Mouse (Mus musculus) Patski (cell line): ENCODE results near the gene Zfp771. TPM values are rescaled to one million over a fixed set of nuclear protein-coding genes. Genes with fewer than 3 reads are reported as not detected.
A peak's percentile ranks its signal among the peaks of the same experiment; 100 is the strongest.

ENCODE experiments used
- ATAC-seq: fragments of 100-300 bp; one replicate; pipeline ENCODE4 v1.8.0; 2021
- CTCF ChIA-PET: fragments of 350-600 bp; sonication (Branson Sonifier 250); formaldehyde crosslinking; loops from one replicate; lab custom pipeline; 2022; ENCODE audit warnings: inconsistent platforms; lab: Charles Lee
- POLR2A ChIA-PET: fragments of 350-600 bp; sonication (Branson Sonifier 250); formaldehyde crosslinking; loops from one replicate; lab custom pipeline; 2022; ENCODE audit warnings: antibody characterized with exemption, inconsistent platforms; lab: Charles Lee
- DNase-seq: peaks from one replicate; pipeline ENCODE4 v3.0.0-alpha.2; 2011; ENCODE audit warnings: low read depth, low spot score
- H3K27me3 ChIP-seq: fragments of 371-371 bp; one replicate; pipeline ENCODE4 v1.5.1; 2021
- CTCF ChIP-seq: fragments of 100-300 bp; IDR thresholded peaks from one replicate; pipeline ENCODE4 v1.5.1; 2021
- in situ Hi-C: fragments of 300-500 bp; cut with MboI; formaldehyde crosslinking; loops from 3 replicates; pipeline ENCODE4 v1.11.1; 2018; ENCODE audit warnings: low pct_unique_long_range_greater_than_20kb, mixed read lengths
- polyA plus RNA-seq: library from polyadenylated mRNA; unstranded; gene quantifications from one replicate; pipeline ENCODE4 v1.2.3, GENCODE M21; 2021

Gene Zfp771
- polyA plus RNA-seq, 1 experiment from 2014 or later: 45.1 TPM

DNA sequence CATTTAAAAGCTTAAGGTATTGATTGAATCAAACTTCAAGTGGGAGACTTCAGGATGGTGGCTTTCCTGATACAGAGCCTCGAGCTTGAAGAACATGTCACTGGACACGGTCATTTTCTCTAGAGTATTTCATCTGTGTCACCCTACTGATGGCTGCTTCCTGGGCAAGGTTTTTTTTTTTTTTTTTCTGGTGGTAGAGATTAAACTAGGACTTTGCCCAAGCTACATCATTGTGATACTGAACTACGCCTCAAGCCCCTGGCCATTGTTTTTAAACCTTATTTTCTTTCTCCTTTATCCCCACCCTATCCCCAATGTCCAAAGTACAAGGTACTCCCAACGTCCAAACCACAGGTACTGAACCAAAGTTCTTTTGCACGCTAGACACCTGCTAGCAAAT lies 26.6 kb downstream of the Zfp771 start:
- in situ Hi-C loops: no loop called here
- H3K27me3 ChIP-seq: no peaks in the 10 kb centered on the region
- TF ChIP-seq CTCF: no peak
- DNase-seq (no peak), ATAC-seq (no peak)
- ChIA-PET POLR2A (interaction anchor here (0.6 to 1.7 kb wide), 2 partner anchors 16 to 212 kb away, joined by 3 to 4 read pairs; no protein-coding TSS in a partner anchor), CTCF (interaction anchor here (0.7 to 1.7 kb wide), 2 partner anchors 8 to 10 kb away, joined by 3 to 5 read pairs; partner anchors contain the start of gene Dctpp1)

DNA sequence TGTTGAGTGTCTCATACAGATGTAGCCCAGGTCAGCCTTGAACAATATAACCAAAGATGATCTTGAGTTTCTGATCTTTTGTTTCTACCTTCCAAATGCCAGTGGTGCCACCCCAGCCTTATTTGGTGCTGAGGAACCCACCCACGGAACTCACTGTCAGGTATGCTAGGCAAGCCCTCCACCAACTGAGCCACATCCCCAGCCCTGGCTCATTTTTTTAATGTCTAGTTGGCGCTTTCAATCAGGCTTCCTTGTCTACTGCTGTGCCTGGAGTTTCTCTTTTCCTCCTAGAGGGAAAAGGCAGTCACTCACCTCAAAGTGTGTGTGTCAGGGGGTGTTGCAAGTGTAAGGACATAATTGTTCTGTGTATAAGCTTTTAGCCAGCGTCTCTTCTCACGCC lies 27.0 kb downstream of the Zfp771 start:
- in situ Hi-C loops: no loop called here
- H3K27me3 ChIP-seq: no peaks in the 10 kb centered on the region
- CTCF ChIA-PET: interaction anchor here (1.7 kb wide), 1 partner anchor 9 kb away, joined by 5 read pairs; no protein-coding TSS in a partner anchor
- POLR2A ChIA-PET: interaction anchor here (1.7 kb wide), 1 partner anchor 17 kb away, joined by 4 read pairs; no protein-coding TSS in a partner anchor
- no peak for TF ChIP-seq CTCF
- DNase-seq (no peak), ATAC-seq (no peak)

DNA sequence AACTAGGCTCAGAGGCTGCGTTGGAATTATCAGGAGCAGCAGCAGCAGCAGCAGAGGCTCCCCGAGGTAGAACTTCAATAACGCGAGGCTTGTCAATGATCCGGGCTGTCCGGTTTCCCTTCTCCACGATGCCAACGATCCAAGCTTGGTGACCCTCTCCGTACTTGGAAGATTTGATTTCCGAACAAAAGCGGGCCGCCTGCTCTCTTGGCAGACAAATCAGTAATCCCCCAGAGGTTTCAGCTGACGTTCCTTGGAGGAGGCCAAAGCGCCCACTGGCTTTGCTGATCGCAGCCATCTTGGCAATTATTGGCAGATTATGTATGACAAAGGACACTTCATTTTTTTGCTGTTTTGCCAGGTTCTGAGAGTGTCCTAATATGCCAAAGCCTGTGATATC lies 28.5 kb downstream of the Zfp771 start:
- ChIA-PET CTCF (no interaction called here), POLR2A (interaction anchor here (0.7 kb wide), 1 partner anchor 1297 kb away, joined by 5 read pairs; no protein-coding TSS in a partner anchor)
- DNase-seq (no peak), ATAC-seq (no peak)
- TF ChIP-seq CTCF: no peak
- no peaks in the 10 kb centered on the region for H3K27me3 ChIP-seq
- in situ Hi-C loops: no loop called here

DNA sequence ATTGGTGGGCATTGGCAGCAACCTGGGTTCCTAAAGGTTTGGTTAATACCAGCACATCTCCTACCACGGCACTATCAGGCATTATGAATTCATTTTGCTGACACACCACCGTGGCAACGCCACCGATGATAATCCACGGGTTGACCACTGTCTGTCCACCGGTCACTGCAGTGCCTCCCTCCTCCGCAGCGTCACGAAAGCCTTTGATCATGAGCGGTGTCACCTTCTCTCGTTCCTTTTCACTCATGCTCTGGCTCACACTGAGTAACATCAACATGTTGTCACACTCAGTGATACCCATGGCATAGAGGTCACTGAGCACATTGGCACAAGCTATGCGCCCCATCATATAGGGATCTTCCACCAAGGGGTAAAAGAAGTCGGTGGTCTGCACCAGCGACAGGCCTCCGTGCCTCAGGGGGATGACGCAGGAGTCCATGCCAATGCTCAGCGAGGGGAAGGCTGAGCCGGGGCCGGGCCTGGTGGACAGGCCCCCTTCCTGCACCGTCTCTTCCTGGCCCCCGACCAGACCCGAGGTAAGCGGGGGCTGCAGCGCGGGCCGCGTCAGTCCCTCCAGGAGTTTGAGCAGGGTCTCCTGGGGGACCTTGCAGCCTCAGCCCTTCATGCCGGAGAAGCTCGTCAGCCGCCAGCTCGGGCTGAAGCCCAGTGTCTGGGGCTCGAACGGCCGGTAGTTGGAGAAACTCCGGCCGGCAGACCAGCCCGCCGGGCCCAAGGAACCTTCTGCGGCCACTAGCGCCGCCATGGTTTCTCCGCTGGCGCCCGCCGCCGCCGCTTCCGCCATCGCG lies 29.2 kb downstream of the Zfp771 start:
- CTCF ChIA-PET: no interaction called here
- H3K27me3 ChIP-seq: no peaks in the 10 kb centered on the region
- in situ Hi-C loops: no loop called here
- TF ChIP-seq CTCF: no peak
- POLR2A ChIA-PET: no interaction called here
- ATAC-seq (peak; percentile 37), DNase-seq (no peak)

DNA sequence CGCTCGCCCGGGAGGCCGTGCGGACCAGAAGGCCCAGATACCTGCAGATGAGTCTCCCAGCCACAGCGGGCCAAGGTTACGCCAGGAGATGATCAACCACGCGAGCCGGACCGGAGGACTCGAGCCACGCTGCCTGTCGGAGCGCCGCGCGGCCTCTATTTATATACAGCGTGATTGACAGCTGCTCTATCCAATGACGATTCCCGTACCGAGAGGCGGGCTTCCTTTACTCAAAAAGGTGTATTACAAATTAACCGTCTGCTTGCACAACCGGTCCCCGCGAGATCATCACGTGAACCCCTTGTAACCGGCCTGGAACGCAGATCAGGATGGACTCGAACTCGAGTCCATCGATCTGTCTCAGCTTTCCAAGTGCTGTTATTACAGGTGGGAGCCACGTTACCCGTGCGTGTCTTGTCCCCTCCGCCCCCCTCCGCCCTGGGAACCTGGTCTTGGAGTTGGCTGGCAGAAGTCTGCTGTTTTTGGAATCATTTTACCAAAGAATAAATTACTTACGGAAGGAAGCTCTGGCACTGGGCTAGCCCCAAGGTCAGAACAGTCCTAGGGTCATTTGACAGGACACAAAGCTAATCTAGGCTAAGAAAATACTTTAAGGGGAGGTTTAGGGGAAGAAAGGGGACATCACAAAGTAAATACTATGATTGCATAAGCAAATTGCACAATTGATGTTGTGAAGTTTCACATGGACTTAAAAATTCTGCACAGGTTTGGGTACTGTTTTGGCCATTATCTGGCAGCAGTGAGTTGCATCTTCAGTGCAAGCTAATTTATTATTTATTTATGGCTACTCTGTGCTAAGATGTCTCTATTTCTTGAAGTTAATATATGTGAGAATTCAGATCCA lies 30.1 kb downstream of the Zfp771 start, which contains the start of gene Sephs2:
TSS of gene Sephs2 (minus strand) at position 131 of the 865 bp plus-strand sequence.
- DNase-seq (peak; percentile 94), ATAC-seq (peak; percentile 68)
- TF ChIP-seq CTCF: no peak
- in situ Hi-C loops: no loop called here
- ChIA-PET CTCF (no interaction called here), POLR2A (interaction anchor here (0.6 kb wide), 2 partner anchors 39 to 42 kb away, joined by 3 read pairs; no protein-coding TSS in a partner anchor)
- H3K27me3 ChIP-seq: no peaks in the 10 kb centered on the region

DNA sequence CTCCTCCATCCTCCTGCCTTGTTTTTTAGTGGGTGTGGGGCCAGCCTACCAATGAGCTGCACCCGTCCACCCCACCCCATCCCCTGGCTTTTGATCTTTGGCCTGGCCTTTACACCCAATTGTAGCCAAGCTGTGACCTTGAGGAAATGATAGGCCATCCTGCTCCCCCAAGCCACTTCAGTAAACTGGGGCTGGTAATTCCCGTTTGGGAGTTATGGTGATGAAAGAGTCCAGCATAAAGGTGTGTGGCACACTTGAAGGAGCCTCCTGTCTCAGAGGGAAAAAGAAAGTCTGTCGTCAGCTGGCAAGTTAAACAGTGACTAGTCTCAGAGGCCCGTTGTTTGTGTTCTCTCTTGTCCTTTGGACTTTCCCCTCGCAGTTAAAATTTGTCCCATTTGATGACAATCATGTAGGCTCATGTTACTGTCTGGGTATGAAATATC lies 32.5 kb downstream of the Zfp771 start:
- POLR2A ChIA-PET: no interaction called here
- no peak for DNase-seq
- TF ChIP-seq CTCF: no peak
- in situ Hi-C loops: no loop called here
- no peak for ATAC-seq
- no peaks in the 10 kb centered on the region for H3K27me3 ChIP-seq
- CTCF ChIA-PET: interaction anchor here (1.1 kb wide), 1 partner anchor 16 kb away, joined by 3 read pairs; the partner anchor contains the start of gene Dctpp1

DNA sequence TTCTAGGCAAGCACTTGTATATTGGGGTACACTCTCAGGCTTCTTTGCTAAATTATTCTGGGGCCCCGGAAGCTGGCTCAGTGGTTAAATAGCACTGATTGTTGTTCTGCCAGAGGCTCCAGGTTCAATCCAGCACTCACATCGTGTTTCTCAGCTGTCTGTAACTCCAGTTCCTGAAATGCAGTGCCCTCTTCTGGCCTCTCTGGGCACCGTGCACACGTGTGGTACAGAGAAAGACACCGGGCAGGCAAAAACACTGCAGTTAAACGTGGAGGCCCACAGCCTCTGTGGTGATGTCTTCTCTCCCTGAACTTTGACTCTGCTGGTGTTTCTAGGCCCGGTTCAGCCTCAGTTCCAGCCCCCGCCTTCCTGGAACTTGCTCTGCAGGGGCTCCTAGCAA lies 34.2 kb downstream of the Zfp771 start:
- POLR2A ChIA-PET: no interaction called here
- CTCF ChIA-PET: interaction anchor here (1.2 kb wide), 2 partner anchors 12 to 16 kb away, joined by 3 read pairs; no protein-coding TSS in a partner anchor
- no peak for DNase-seq
- no peaks in the 10 kb centered on the region for H3K27me3 ChIP-seq
- in situ Hi-C loops: no loop called here
- no peak for ATAC-seq
- peak; percentile 64 for TF ChIP-seq CTCF

DNA sequence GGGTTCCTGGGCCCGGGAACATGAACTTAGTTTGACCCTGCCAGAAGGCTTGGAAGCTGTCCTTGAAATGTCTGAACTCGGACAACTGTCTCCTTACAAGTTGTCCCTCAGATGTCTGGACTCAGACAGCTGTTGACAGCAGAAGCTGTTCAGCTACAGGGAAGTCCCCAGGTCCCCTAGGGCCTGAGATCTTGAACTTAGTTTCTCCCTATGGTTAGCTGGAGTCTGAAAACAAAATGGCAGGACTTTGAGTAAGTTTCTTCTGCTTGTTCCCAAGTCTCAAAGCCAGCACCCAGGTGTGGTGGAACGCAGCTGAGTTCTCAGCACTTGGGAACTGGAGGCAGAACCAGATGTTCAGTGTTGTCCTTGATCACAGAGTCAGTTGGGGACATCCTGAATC lies 36.0 kb downstream of the Zfp771 start:
- CTCF ChIA-PET: no interaction called here
- in situ Hi-C loops: no loop called here
- no peak for DNase-seq
- POLR2A ChIA-PET: no interaction called here
- ATAC-seq: no peak
- TF ChIP-seq CTCF: no peak
- H3K27me3 ChIP-seq: no peaks in the 10 kb centered on the region

DNA sequence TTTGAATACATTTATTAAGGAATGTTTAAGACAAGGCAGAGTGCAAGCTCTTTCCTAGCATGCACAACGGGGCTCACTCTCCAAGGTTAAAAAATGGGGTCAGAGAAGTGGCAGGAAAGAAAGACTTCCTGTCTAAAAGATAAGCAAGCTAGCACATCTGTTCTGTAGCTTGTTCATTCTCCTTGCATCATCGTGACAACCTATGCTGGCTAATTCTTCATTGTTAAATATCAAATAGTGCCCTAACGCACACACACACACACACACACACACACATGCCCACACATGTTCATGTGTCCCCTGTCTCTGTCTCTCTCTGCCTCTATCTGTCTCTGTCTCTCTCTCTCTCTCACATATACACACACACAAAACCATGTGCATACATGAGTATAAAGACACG lies 37.0 kb downstream of the Zfp771 start:
- TF ChIP-seq CTCF: no peak
- H3K27me3 ChIP-seq: no peaks in the 10 kb centered on the region
- ATAC-seq (no peak), DNase-seq (no peak)
- in situ Hi-C loops: no loop called here
- CTCF ChIA-PET: no interaction called here
- POLR2A ChIA-PET: no interaction called here

DNA sequence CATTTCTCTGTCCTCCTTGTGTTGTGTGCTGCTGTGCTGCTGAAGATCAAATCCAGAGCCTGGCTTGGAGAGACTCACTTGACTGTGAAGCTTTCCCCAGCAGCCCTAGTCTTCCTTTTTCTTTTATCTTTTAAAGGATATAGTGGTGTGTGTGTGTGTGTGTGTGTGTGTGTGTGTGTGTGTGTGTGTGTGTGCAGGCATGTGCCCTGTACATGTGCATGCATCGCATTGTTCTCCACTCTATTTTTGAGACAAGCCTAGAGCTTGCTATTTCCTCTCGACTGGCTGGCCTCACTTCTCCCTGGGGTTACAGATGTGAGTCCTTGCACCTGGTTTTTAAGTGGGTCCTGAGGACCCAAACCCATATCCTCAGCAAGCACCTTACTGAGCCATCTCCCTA lies 38.1 kb downstream of the Zfp771 start:
- ChIA-PET POLR2A (interaction anchor here (0.6 kb wide), 1 partner anchor 20 kb away, joined by 3 read pairs; no protein-coding TSS in a partner anchor), CTCF (no interaction called here)
- ATAC-seq: no peak
- in situ Hi-C loops: no loop called here
- no peak for TF ChIP-seq CTCF
- no peak for DNase-seq
- no peaks in the 10 kb centered on the region for H3K27me3 ChIP-seq
